In genomic region chr7:19668947-19669721, GRCm38 (mm10) we compare ENCODE assay signal across 8 mouse cellular contexts. TPM values are rescaled to one million over a fixed set of nuclear protein-coding genes. Genes with fewer than 3 reads are reported as not detected.
DNase-seq lines count a peak whose midpoint lies in the region; ATAC-seq and TF ChIP-seq lines count a peak whose summit lies in the region.

No protein-coding gene starts in this region.

- H3K4me1 ChIP-seq in bone marrow macrophage, adult 2 months (ENCODE audit: control insufficient read depth, insufficient read depth, low read length): peaks cover 35% of the 10 kb centered on the region
- H3K4me1 ChIP-seq in embryonic fibroblast, embryonic 13.5 days (ENCODE audit: control insufficient read depth, insufficient read depth, low read length): no peaks in the 10 kb centered on the region
- peaks cover 5% of the 10 kb centered on the region for H3K4me1 ChIP-seq in heart, embryonic 11.5 days (ENCODE audit: control insufficient read depth, insufficient read depth, low read length)
- peaks cover 12% of the 10 kb centered on the region; the same call in 1 of the 2 replicates for H3K4me1 ChIP-seq in kidney, embryonic 16.5 days (ENCODE audit: insufficient read depth, low read length)
- peaks cover 12% of the 10 kb centered on the region for H3K4me1 ChIP-seq in liver, adult 2 months (ENCODE audit: control insufficient read depth, insufficient read depth, low read length)

- H3K27me3 ChIP-seq in heart, embryonic 11.5 days (ENCODE audit: control insufficient read depth, insufficient read depth, low read length): no peaks in the 10 kb centered on the region
- no peaks in the 10 kb centered on the region for H3K27me3 ChIP-seq in kidney, embryonic 16.5 days (ENCODE audit: insufficient read depth, low read length)
- no peaks in the 10 kb centered on the region for H3K27me3 ChIP-seq in liver, adult 2 months (ENCODE audit: control insufficient read depth, insufficient read depth, low read length)
- peaks cover 5% of the 10 kb centered on the region for H3K27me3 ChIP-seq in myocyte (ENCODE audit: control insufficient read depth, insufficient read depth, insufficient read length)
- H3K27me3 ChIP-seq in splenic B cell, adult 2 months (ENCODE audit: control insufficient read depth, insufficient read depth, low read length, poor library complexity, severe bottlenecking): no peaks in the 10 kb centered on the region

- peak overlapping the region; percentile 33 for H3K4me2 ChIP-seq in heart, embryonic 11.5 days
- H3K4me2 ChIP-seq in kidney, embryonic 16.5 days (replicated peaks; ENCODE audit: low read depth, low read length): peak overlapping the region; percentile 40
- peak overlapping the region; percentile 79 for H3K4me2 ChIP-seq in myocyte (ENCODE audit: low read depth)

- DNase-seq in A20 (ENCODE audit: low read depth, low spot score): peak; percentile 94
- DNase-seq in liver, adult 2 months (ENCODE audit: extremely low read depth, low read depth, low spot score): peak; percentile 95
- DNase-seq in splenic B cell, adult 2 months (ENCODE audit: low read depth, low spot score): peak; percentile 96

- H3K79me2 ChIP-seq in liver, adult 2 months (ENCODE audit: control insufficient read depth, insufficient read depth, low read length): peaks cover 7% of the 10 kb centered on the region
- H3K79me2 ChIP-seq in myocyte (ENCODE audit: control insufficient read depth, insufficient read depth): peaks cover 4% of the 10 kb centered on the region

- H3K36me3 ChIP-seq in heart, embryonic 11.5 days (ENCODE audit: control insufficient read depth, insufficient read depth, low read length): no peaks in the 10 kb centered on the region
- no peaks in the 10 kb centered on the region for H3K36me3 ChIP-seq in kidney, embryonic 16.5 days (ENCODE audit: insufficient read depth, low read length)
- H3K36me3 ChIP-seq in liver, adult 2 months (ENCODE audit: control insufficient read depth, insufficient read depth, low read length): peaks cover 4% of the 10 kb centered on the region; the same call in 1 of the 2 replicates
- no peaks in the 10 kb centered on the region for H3K36me3 ChIP-seq in myocyte (ENCODE audit: control insufficient read depth, insufficient read depth)
- no peaks in the 10 kb centered on the region for H3K36me3 ChIP-seq in splenic B cell, adult 2 months (ENCODE audit: control insufficient read depth, insufficient read depth, low read length, poor library complexity, severe bottlenecking)

- H3ac ChIP-seq in myocyte (ENCODE audit: control insufficient read depth, insufficient read length): no peak overlapping the region

- ATAC-seq in heart, embryonic 11.5 days (replicated peaks; ENCODE audit: insufficient number of reproducible peaks, low FRiP score, low TSS enrichment): peak; percentile 61
- ATAC-seq in kidney, embryonic 16.5 days (ENCODE audit: low FRiP score, low TSS enrichment): peak; percentile 83

- WGBS in heart, embryonic 11.5 days (ENCODE audit: insufficient replicate concordance): 6% methylated on average over 10 of the region's 10 CpGs
- WGBS in kidney, embryonic 16.5 days: 7% methylated on average over 10 of the region's 10 CpGs
- WGBS in liver, adult 2 months: 0% methylated on average over 10 of the region's 10 CpGs

- H3K4me3 ChIP-seq in bone marrow macrophage, adult 2 months (ENCODE audit: insufficient read depth, low read length): peak overlapping the region; percentile 33
- H3K4me3 ChIP-seq in embryonic fibroblast, embryonic 13.5 days (ENCODE audit: insufficient read depth, low read length): no peak overlapping the region
- no peak overlapping the region for H3K4me3 ChIP-seq in heart, embryonic 11.5 days (ENCODE audit: low read depth, low read length)
- no peak overlapping the region for H3K4me3 ChIP-seq in kidney, embryonic 16.5 days (ENCODE audit: low read length)
- no peak overlapping the region for H3K4me3 ChIP-seq in liver, adult 2 months (ENCODE audit: insufficient read depth, low read depth, low read length)
- H3K4me3 ChIP-seq in myocyte: no peak overlapping the region

- H3K27ac ChIP-seq in bone marrow macrophage, adult 2 months (ENCODE audit: insufficient read depth, low read depth, low read length): peak overlapping the region; percentile 87
- H3K27ac ChIP-seq in embryonic fibroblast, embryonic 13.5 days (ENCODE audit: insufficient read depth, low read length): no peak overlapping the region
- peak overlapping the region; percentile 38; the same call in 1 of the 2 replicates for H3K27ac ChIP-seq in heart, embryonic 11.5 days (ENCODE audit: low read depth, low read length)
- peak overlapping the region; percentile 65 for H3K27ac ChIP-seq in kidney, embryonic 16.5 days (ENCODE audit: low read length)
- peak overlapping the region; percentile 91 for H3K27ac ChIP-seq in liver, adult 2 months (replicated peaks; ENCODE audit: insufficient read depth, low read depth, low read length)

- no peak for TF ChIP-seq POLR2A in bone marrow macrophage, adult 2 months (IDR thresholded peaks at IDR 0.05; ENCODE audit: borderline replicate concordance, low read depth, low read length)
- no peak for TF ChIP-seq POLR2A in embryonic fibroblast, embryonic 13.5 days (IDR thresholded peaks at IDR 0.05; ENCODE audit: low read depth, low read length)
- TF ChIP-seq POLR2A in liver, adult 2 months (IDR thresholded peaks at IDR 0.05; ENCODE audit: extremely low read depth, insufficient read depth, low read length): no peak
- TF ChIP-seq POLR2A in myocyte (IDR thresholded peaks at IDR 0.05; ENCODE audit: insufficient read length, low read depth): no peak

- peak; percentile 70 for TF ChIP-seq CTCF in bone marrow macrophage, adult 2 months (IDR thresholded peaks at IDR 0.05; ENCODE audit: low read depth, low read length)
- peak; percentile 80; the same call in 1 of the 2 replicates for TF ChIP-seq CTCF in embryonic fibroblast, embryonic 13.5 days (IDR thresholded peaks at IDR 0.05; ENCODE audit: borderline replicate concordance, insufficient read depth, low read length)
- TF ChIP-seq CTCF in liver, adult 2 months (IDR thresholded peaks at IDR 0.05; ENCODE audit: low read depth, low read length): peak; percentile 73

- H3K9me3 ChIP-seq in heart, embryonic 11.5 days (replicated peaks; ENCODE audit: control insufficient read depth, low read length): no peaks in the 10 kb centered on the region
- no peaks in the 10 kb centered on the region for H3K9me3 ChIP-seq in kidney, embryonic 16.5 days (ENCODE audit: low read length)

- H3K9ac ChIP-seq in heart, embryonic 11.5 days (ENCODE audit: low read depth, low read length): peak overlapping the region; percentile 47; the same call in 1 of the 2 replicates
- peak overlapping the region; percentile 53 for H3K9ac ChIP-seq in kidney, embryonic 16.5 days (replicated peaks; ENCODE audit: low read length)
- H3K9ac ChIP-seq in liver, adult 2 months (ENCODE audit: low read depth, low read length): peak overlapping the region; percentile 48

RNA-seq across cellular contexts. Expression of gene Clptm1, which starts 4.3 kb away (rescaled TPM):
- polyA plus RNA-seq in bone marrow macrophage, adult 2 months (2012; ENCODE audit: insufficient read depth, insufficient read length, missing spikeins): 81.9 and 95.3 TPM in 2 replicates
- polyA plus RNA-seq in embryonic fibroblast, embryonic 13.5 days (2011; ENCODE audit: insufficient read length, low read depth, missing spikeins): 116 and 124 TPM in 2 replicates
- 86.8 and 89.4 TPM in 2 replicates for polyA plus RNA-seq in heart, embryonic 11.5 days (2014; fragmentation: Nextera tagmentation; extraction: Ambion mirVana)
- polyA plus RNA-seq in kidney, embryonic 16.5 days (2015; fragmentation: Nextera tagmentation; extraction: Ambion mirVana): 90.9 and 94.6 TPM in 2 replicates
- total RNA-seq in liver, adult 2 months (2014; rRNA removed): 49.8 and 77.8 TPM in 2 replicates
- polyA plus RNA-seq in liver, adult 2 months (2012; rRNA removed): 67.3 and 79.9 TPM in 2 replicates
- 126 TPM for polyA plus RNA-seq in myocyte (2012; fragmentation: generic; extraction: Trizol)

RNA-seq across cellular contexts. Expression of gene Apoc2, which starts 8.6 kb away (rescaled TPM):
- 56.2 and 70.4 TPM in 2 replicates for polyA plus RNA-seq in bone marrow macrophage, adult 2 months (2012; ENCODE audit: insufficient read depth, insufficient read length, missing spikeins)
- polyA plus RNA-seq in embryonic fibroblast, embryonic 13.5 days (2011; ENCODE audit: insufficient read length, low read depth, missing spikeins): not detected in 2 replicates
- 4.9 TPM in 1 of 2 replicates, not detected in the other for polyA plus RNA-seq in heart, embryonic 11.5 days (2014; fragmentation: Nextera tagmentation; extraction: Ambion mirVana)
- 2.8 and 4.7 TPM in 2 replicates for polyA plus RNA-seq in kidney, embryonic 16.5 days (2015; fragmentation: Nextera tagmentation; extraction: Ambion mirVana)
- 283 and 389 TPM in 2 replicates for total RNA-seq in liver, adult 2 months (2014; rRNA removed)
- 221 and 425 TPM in 2 replicates for polyA plus RNA-seq in liver, adult 2 months (2012; rRNA removed)
- polyA plus RNA-seq in myocyte (2012; fragmentation: generic; extraction: Trizol): not detected

RNA-seq across cellular contexts. Expression of gene Gm44805, which starts 12.1 kb away (rescaled TPM):
- not detected in 2 replicates for polyA plus RNA-seq in bone marrow macrophage, adult 2 months (2012; ENCODE audit: insufficient read depth, insufficient read length, missing spikeins)
- polyA plus RNA-seq in embryonic fibroblast, embryonic 13.5 days (2011; ENCODE audit: insufficient read length, low read depth, missing spikeins): not detected in 2 replicates
- 1.2 TPM in 1 of 2 replicates, not detected in the other for polyA plus RNA-seq in heart, embryonic 11.5 days (2014; fragmentation: Nextera tagmentation; extraction: Ambion mirVana)
- 1.1 TPM in 1 of 2 replicates, not detected in the other for polyA plus RNA-seq in kidney, embryonic 16.5 days (2015; fragmentation: Nextera tagmentation; extraction: Ambion mirVana)
- total RNA-seq in liver, adult 2 months (2014; rRNA removed): 38.2 and 45.8 TPM in 2 replicates
- 86.3 and 159 TPM in 2 replicates for polyA plus RNA-seq in liver, adult 2 months (2012; rRNA removed)
- polyA plus RNA-seq in myocyte (2012; fragmentation: generic; extraction: Trizol): not detected

RNA-seq across cellular contexts. Expression of gene Apoc4, which starts 12.1 kb away (rescaled TPM):
- polyA plus RNA-seq in bone marrow macrophage, adult 2 months (2012; ENCODE audit: insufficient read depth, insufficient read length, missing spikeins): not detected in 2 replicates
- not detected in 2 replicates for polyA plus RNA-seq in embryonic fibroblast, embryonic 13.5 days (2011; ENCODE audit: insufficient read length, low read depth, missing spikeins)
- 0.34 TPM in 1 of 2 replicates, not detected in the other for polyA plus RNA-seq in heart, embryonic 11.5 days (2014; fragmentation: Nextera tagmentation; extraction: Ambion mirVana)
- polyA plus RNA-seq in kidney, embryonic 16.5 days (2015; fragmentation: Nextera tagmentation; extraction: Ambion mirVana): 1.6 and 2.2 TPM in 2 replicates
- 2,758 and 2,845 TPM in 2 replicates for total RNA-seq in liver, adult 2 months (2014; rRNA removed)
- polyA plus RNA-seq in liver, adult 2 months (2012; rRNA removed): 3,664 and 4,159 TPM in 2 replicates
- polyA plus RNA-seq in myocyte (2012; fragmentation: generic; extraction: Trizol): not detected

RNA-seq across cellular contexts. Expression of gene Apoc1, which starts 23.3 kb away (rescaled TPM):
- not detected in 2 replicates for polyA plus RNA-seq in bone marrow macrophage, adult 2 months (2012; ENCODE audit: insufficient read depth, insufficient read length, missing spikeins)
- not detected in 2 replicates for polyA plus RNA-seq in embryonic fibroblast, embryonic 13.5 days (2011; ENCODE audit: insufficient read length, low read depth, missing spikeins)
- 6.9 and 10.8 TPM in 2 replicates for polyA plus RNA-seq in heart, embryonic 11.5 days (2014; fragmentation: Nextera tagmentation; extraction: Ambion mirVana)
- 13.4 and 16.1 TPM in 2 replicates for polyA plus RNA-seq in kidney, embryonic 16.5 days (2015; fragmentation: Nextera tagmentation; extraction: Ambion mirVana)
- 7,017 and 7,765 TPM in 2 replicates for total RNA-seq in liver, adult 2 months (2014; rRNA removed)
- 5,801 and 8,240 TPM in 2 replicates for polyA plus RNA-seq in liver, adult 2 months (2012; rRNA removed)
- polyA plus RNA-seq in myocyte (2012; fragmentation: generic; extraction: Trizol): not detected

Comparison
In these comparisons a context has a peak if more than half of its experiments do, and no peak if none do; other contexts are left out.
1. RNA of gene Gm44805, which starts 12.1 kb away (polyA plus RNA-seq): 86.3 to 159 TPM in liver, adult 2 months; not detected in embryonic fibroblast, embryonic 13.5 days, not detected in bone marrow macrophage, adult 2 months, 1.2 TPM in heart, embryonic 11.5 days, 1.1 TPM in kidney, embryonic 16.5 days and not detected in myocyte (single experiment); every median in the first group is over 10 times any median in the second.
2. Peak in every context shown above with its lines, with median percentiles within 50 percentile points of each other: DNase-seq, CTCF ChIP-seq, H3K4me2 ChIP-seq and H3K9ac ChIP-seq.